Mouse (Mus musculus) monocyte, adult 59 days (primary cell): ENCODE results near the gene Cetn2. TPM values are rescaled to one million over a fixed set of nuclear protein-coding genes. Genes with fewer than 3 reads are reported as not detected.

Source experiments
- total RNA-seq, 2 experiments: library from RNA; stranded (reverse); gene quantifications; one replicate each; pipeline ENCODE4 v1.2.4; 2023

Gene Cetn2
- total RNA-seq: 10 to 100 TPM; 19.9 to 24.0 TPM

GRCm38 (mm10) chrX:72917884-72918681, at the start of gene Cetn2, which contains the start of gene Nsdhl:
TSS of gene Cetn2 (minus strand) at chrX:72918411.
TSS of gene Nsdhl (plus strand) at chrX:72918557.

Other genes starting within 250 kb of the Cetn2 start
- not detected for gene Gabrq, start 93.2 kb downstream of the Cetn2 start, total RNA-seq
- gene Nsdhl, start 146 bp upstream of the Cetn2 start, total RNA-seq: 10 to 100 TPM; 11.7 to 12.8 TPM
- gene Zfp185, start 68.9 kb upstream of the Cetn2 start, total RNA-seq: under 1 TPM in 1 of 2 experiments, not detected in 1; 0.21 TPM
- gene Pnma5, start 118.7 kb upstream of the Cetn2 start, total RNA-seq: under 1 TPM in 1 of 2 experiments, not detected in 1; 0.67 TPM
- gene Pnma3, start 146.4 kb upstream of the Cetn2 start, total RNA-seq: not detected
- 1 to 10 TPM; 2.9 to 5.5 TPM for gene Xlr4a, start 164.1 kb upstream of the Cetn2 start, total RNA-seq
- not detected for gene Xlr3a, start 178.7 kb upstream of the Cetn2 start, total RNA-seq
- gene Gm14685, start 198.6 kb upstream of the Cetn2 start, total RNA-seq: not detected
- not detected for gene Xlr5b, start 230.4 kb upstream of the Cetn2 start, total RNA-seq
- gene DXBay18, start 231.0 kb upstream of the Cetn2 start, total RNA-seq: not detected